Mouse (Mus musculus) megakaryocyte, embryonic 14.5 days (primary cell): ENCODE measurements around the gene Med19.

Source experiments
- FLI1 ChIP-seq: IDR thresholded peaks from 2 replicates; pipeline ENCODE4 v1.6.1; 2012; ENCODE audit warnings: low read length, inconsistent platforms, mixed read lengths
- GATA1 ChIP-seq: IDR thresholded peaks from 3 replicates; pipeline ENCODE4 v1.6.1; 2012; ENCODE audit warnings: mixed read lengths, low read length, inconsistent platforms, borderline replicate concordance

GRCm38 (mm10) chr2:84725770-84726169 lies 47.6 kb downstream of the Med19 start:
- no peak for TF ChIP-seq GATA1
- no peak for TF ChIP-seq FLI1
